Mouse (Mus musculus) lung, postnatal 0 days (tissue): ENCODE results near the gene Olfr26. TPM values are rescaled to one million over a fixed set of nuclear protein-coding genes. Genes with fewer than 3 reads are reported as not detected.
"Not testable (repeated sequence)": the region's sequence is repeated elsewhere in the genome, so short reads cannot be mapped to it uniquely, and the experiment has no call there.

ENCODE experiments used
- ATAC-seq: fragments of 200-750 bp; cut with Nextera tagmentation; 2 replicates; pipeline ENCODE4 v1.8.0; 2017; ENCODE audit warnings: moderate library complexity
- DNase-seq: peaks from one replicate; pipeline ENCODE4 v3.0.0-alpha.2; 2016; ENCODE audit warnings: low spot score
- H3K27ac ChIP-seq: fragments of 300-500 bp; sonication (generic); 2 replicates; pipeline ENCODE4 v1.5.1; 2014; ENCODE audit warnings: antibody characterized with exemption, mild to moderate bottlenecking, low read length, mixed read lengths
- H3K27me3 ChIP-seq: fragments of 300-500 bp; sonication (generic); replicated peaks from 2 replicates; pipeline ENCODE4 v1.6.1; 2014; ENCODE audit warnings: low read length, mixed read lengths; ENCODE audit not compliant: insufficient read depth
- H3K36me3 ChIP-seq: fragments of 300-500 bp; sonication (generic); 2 replicates; pipeline ENCODE4 v1.6.1; 2014; ENCODE audit warnings: low read length, mixed read lengths; ENCODE audit not compliant: insufficient read depth
- H3K4me1 ChIP-seq: fragments of 300-500 bp; sonication (generic); 2 replicates; pipeline ENCODE4 v1.6.1; 2014; ENCODE audit warnings: antibody characterized with exemption, low read depth, low read length, mixed read lengths; ENCODE audit not compliant: insufficient read depth
- H3K4me2 ChIP-seq: fragments of 300-500 bp; sonication (generic); replicated peaks from 2 replicates; pipeline ENCODE4 v1.6.1; 2014; ENCODE audit warnings: low read depth, mild to moderate bottlenecking, low read length, moderate library complexity, mixed read lengths
- H3K4me3 ChIP-seq: fragments of 300-500 bp; sonication (generic); 2 replicates; pipeline ENCODE4 v1.5.1; 2014; ENCODE audit warnings: low read depth, low read length
- H3K9ac ChIP-seq: fragments of 300-500 bp; sonication (generic); replicated peaks from 2 replicates; pipeline ENCODE4 v1.6.1; 2014; ENCODE audit warnings: low read depth, mild to moderate bottlenecking
- H3K9me3 ChIP-seq: fragments of 300-500 bp; sonication (generic); 2 replicates; pipeline ENCODE4 v1.6.1; 2016; ENCODE audit warnings: low read length, mixed read lengths
- CTCF ChIP-seq: IDR thresholded peaks from 2 replicates; pipeline ENCODE4 v1.5.1; 2016; ENCODE audit warnings: antibody characterized with exemption, mild to moderate bottlenecking
- EP300 ChIP-seq: IDR thresholded peaks from 2 replicates; pipeline ENCODE4 v1.6.1; 2016; ENCODE audit warnings: antibody characterized with exemption, mild to moderate bottlenecking, control low read depth
- WGBS: fragments of 180-500 bp; shearing (Covaris S2); extraction: QIAGEN DNeasy Blood & Tissue Kit; methylation state at CpG from one replicate; pipeline ENCODE4 v1.1.7; 2014; 5-methylcytosine and 5-hydroxymethylcytosine counted together
- polyA plus RNA-seq: library from polyadenylated mRNA; unstranded; fragments of >200 nt; fragmentation: Nextera tagmentation; extraction: Ambion mirVana; gene quantifications from 2 replicates; pipeline ENCODE4 v1.2.1, GENCODE M21; 2015

Olfr26 gene
- not detected in 2 replicates for polyA plus RNA-seq

- TF ChIP-seq EP300: no peak
- no peak for TF ChIP-seq CTCF
- Histone ChIP-seq H3K4me3 (no peak within 1 kb of the TSS), H3K4me1 (no peaks in the 10 kb centered on the region), H3K9me3 (no peaks in the 10 kb centered on the region), H3K4me2 (no peak within 1 kb of the TSS), H3K36me3 (no peaks in the 10 kb centered on the region), H3K27me3 (no peaks in the 10 kb centered on the region), H3K27ac (no peak within 1 kb of the TSS), H3K9ac (no peak within 1 kb of the TSS)
- ATAC-seq (no peak), DNase-seq (no peak)
Measured at GRCm38 (mm10) chr9:38854760-38855159, at the start of gene Olfr26. Gene Olfr26, plus strand, starts transcription at chr9:38855060.

GRCm38 (mm10) chr9:38805696-38806095 lies 49.2 kb upstream of the Olfr26 start:
- Histone ChIP-seq H3K4me3 (no peak overlapping the region), H3K27me3 (no peaks in the 10 kb centered on the region), H3K36me3 (no peaks in the 10 kb centered on the region), H3K9me3 (no peaks in the 10 kb centered on the region), H3K4me1 (no peaks in the 10 kb centered on the region), H3K4me2 (no peak overlapping the region), H3K27ac (no peak overlapping the region), H3K9ac (no peak overlapping the region)
- ATAC-seq (no peak), DNase-seq (no peak)
- TF ChIP-seq CTCF (no peak), EP300 (no peak)

DNA sequence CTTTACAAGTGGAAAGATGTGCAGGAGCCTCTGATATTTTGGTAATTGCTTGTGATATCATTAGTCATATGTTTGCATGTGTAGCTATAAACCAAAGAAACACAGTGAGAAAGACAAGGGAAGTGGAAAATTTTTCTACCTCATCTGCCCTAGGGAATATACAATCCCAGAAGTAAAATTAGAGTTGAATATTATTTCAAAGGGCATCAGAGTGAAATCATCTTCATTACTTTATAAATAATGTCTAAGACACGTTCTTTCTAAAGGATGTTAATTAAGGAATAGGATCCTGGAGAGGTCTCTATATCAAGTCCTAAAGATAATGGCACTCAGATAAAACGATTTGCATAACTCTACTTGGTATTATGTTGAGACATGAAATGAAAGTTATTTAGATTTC lies 40.5 kb upstream of the Olfr26 start, which contains the start of gene Olfr922:
TSS of gene Olfr922 (plus strand) at position 301 of the 400 bp plus-strand sequence.
- Histone ChIP-seq H3K27me3 (no peaks in the 10 kb centered on the region), H3K4me2 (no peak within 1 kb of the TSS), H3K27ac (no peak within 1 kb of the TSS), H3K9ac (no peak within 1 kb of the TSS), H3K4me3 (no peak within 1 kb of the TSS), H3K4me1 (no peaks in the 10 kb centered on the region), H3K36me3 (no peaks in the 10 kb centered on the region), H3K9me3 (no peaks in the 10 kb centered on the region)
- 51% methylated on average over 2 of the region's 2 CpGs for WGBS
- ATAC-seq: no peak
- DNase-seq: no peak
- TF ChIP-seq EP300 (no peak), CTCF (no peak)

DNA sequence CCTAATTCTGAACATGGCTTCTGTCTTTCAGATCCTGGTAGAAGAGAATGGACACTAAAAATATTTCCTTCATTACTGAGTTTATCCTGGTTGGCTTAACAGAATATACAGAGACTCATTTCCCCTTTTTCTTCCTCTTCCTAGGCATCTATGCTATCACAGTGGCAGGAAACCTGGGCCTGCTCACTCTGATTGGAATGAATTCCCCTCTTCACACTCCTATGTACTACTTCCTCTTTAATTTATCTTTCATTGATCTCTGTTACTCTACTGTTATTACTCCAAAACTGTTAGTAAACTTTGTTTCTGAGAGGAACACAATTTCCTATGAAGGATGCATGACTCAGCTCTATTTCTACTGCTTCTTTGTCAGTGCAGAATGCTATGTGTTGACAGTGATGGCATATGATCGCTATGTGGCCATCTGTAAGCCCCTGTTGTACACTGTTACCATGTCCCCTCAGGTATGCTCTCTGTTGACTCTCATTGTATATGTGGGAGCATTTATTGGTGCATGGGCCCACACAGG lies 39.3 kb upstream of the Olfr26 start:
- DNase-seq (no peak), ATAC-seq (no peak)
- Histone ChIP-seq H3K27me3 (no peaks in the 10 kb centered on the region), H3K4me1 (no peaks in the 10 kb centered on the region), H3K4me2 (no peak overlapping the region), H3K27ac (no peak overlapping the region), H3K9ac (no peak overlapping the region), H3K36me3 (no peaks in the 10 kb centered on the region), H3K9me3 (no peaks in the 10 kb centered on the region), H3K4me3 (no peak overlapping the region)
- WGBS: 63% methylated on average over 1 of the region's 1 CpGs
- TF ChIP-seq CTCF (no peak), EP300 (no peak)

DNA sequence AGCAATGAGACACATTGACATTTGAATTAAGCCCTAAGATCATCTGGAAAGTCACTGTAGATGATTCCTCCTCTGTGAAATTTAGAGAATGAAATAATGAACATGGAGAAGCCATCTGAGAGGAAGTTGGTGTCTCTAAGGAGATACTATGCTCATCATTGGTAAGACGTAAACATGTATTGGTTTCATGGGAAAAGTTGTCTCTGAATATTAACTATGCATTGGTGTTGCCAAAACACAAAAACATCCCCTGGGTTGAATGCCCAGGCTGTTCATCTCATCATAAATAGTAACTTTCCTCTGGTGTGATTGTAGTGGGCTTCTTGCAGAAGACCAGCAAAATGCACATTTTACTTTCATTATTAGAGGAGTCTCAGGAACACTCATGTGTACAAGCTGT lies 28.6 kb upstream of the Olfr26 start, which contains the start of gene Olfr923:
TSS of gene Olfr923 (plus strand) at position 301 of the 400 bp plus-strand sequence.
- TF ChIP-seq CTCF (no peak), EP300 (no peak)
- WGBS: 88% methylated on average over 1 of the region's 1 CpGs
- Histone ChIP-seq H3K9ac (no peak within 1 kb of the TSS), H3K36me3 (no peaks in the 10 kb centered on the region), H3K4me2 (no peak within 1 kb of the TSS), H3K4me1 (no peaks in the 10 kb centered on the region), H3K9me3 (no peaks in the 10 kb centered on the region), H3K4me3 (no peak within 1 kb of the TSS), H3K27me3 (no peaks in the 10 kb centered on the region), H3K27ac (no peak within 1 kb of the TSS)
- ATAC-seq (no peak), DNase-seq (no peak)

DNA sequence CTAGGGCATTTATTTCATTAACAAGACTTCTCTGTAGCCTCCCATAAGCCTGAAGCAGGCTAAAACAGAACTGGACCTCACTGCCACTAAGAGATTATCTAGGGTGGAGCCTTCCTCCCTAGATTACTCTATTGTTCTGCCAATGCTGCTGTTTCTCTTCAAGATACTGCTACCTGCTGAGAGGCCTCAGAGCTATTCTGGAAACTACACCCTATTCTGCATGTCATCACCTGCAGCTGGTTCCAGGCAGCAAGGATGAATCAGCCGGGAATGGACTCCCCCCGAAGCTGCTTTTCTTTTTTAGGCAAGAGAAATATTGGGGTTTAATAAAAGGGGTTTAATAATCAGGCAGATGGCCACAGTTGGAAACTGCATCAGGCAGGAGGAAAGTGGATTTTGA lies 21.8 kb upstream of the Olfr26 start:
- DNase-seq (no peak), ATAC-seq (no peak)
- Histone ChIP-seq H3K4me2 (no peak overlapping the region), H3K27me3 (no peaks in the 10 kb centered on the region), H3K9me3 (no peaks in the 10 kb centered on the region), H3K4me3 (no peak overlapping the region), H3K4me1 (no peaks in the 10 kb centered on the region), H3K36me3 (no peaks in the 10 kb centered on the region), H3K9ac (no peak overlapping the region), H3K27ac (no peak overlapping the region)
- WGBS: 84% methylated on average over 2 of the region's 2 CpGs
- no peak for TF ChIP-seq CTCF
- no peak for TF ChIP-seq EP300

GRCm38 (mm10) chr9:38844149-38844548 lies 10.7 kb upstream of the Olfr26 start, which contains the start of gene Olfr924:
Gene Olfr924, plus strand, starts transcription at chr9:38844449.
- 89% methylated on average over 1 of the region's 1 CpGs for WGBS

DNA sequence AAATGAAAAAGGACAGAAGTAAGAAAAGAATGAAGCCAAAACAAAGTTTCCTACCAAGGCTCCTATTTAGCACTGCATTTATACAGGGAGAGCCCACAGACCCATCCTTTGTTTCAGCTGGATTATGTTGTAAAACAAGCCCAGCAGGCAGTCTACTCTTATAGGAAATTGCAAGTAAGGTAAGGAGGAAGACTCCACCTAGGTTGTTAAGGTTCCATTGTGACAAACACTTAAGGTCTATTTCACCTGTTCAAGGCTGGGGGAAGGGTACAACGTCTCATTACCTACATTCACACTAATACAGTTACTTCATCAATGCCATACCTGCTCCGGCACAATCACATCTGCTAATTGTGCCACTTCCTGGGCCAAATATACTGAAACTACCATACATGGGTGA lies 20.0 kb downstream of the Olfr26 start:
- 44% methylated on average over 2 of the region's 2 CpGs for WGBS
- not testable (repeated sequence) for H3K9me3 ChIP-seq, H3K27me3 ChIP-seq, H3K4me2 ChIP-seq, H3K9ac ChIP-seq, H3K4me1 ChIP-seq, H3K4me3 ChIP-seq, H3K27ac ChIP-seq, ATAC-seq, DNase-seq, H3K36me3 ChIP-seq

More at GRCm38 (mm10) chr9:38844149-38844548, 10.7 kb upstream of the Olfr26 start, which contains the start of gene Olfr924:
- Histone ChIP-seq H3K4me3 (no peak within 1 kb of the TSS), H3K27me3 (no peaks in the 10 kb centered on the region), H3K9me3 (no peaks in the 10 kb centered on the region), H3K4me2 (no peak within 1 kb of the TSS), H3K4me1 (no peaks in the 10 kb centered on the region), H3K9ac (no peak within 1 kb of the TSS), H3K27ac (no peak within 1 kb of the TSS), H3K36me3 (no peaks in the 10 kb centered on the region)
- TF ChIP-seq CTCF: no peak
- no peak for TF ChIP-seq EP300
- DNase-seq (no peak), ATAC-seq (no peak)
